Comparison of ENCODE assay signal across 11 mouse cellular contexts in the genomic region with DNA sequence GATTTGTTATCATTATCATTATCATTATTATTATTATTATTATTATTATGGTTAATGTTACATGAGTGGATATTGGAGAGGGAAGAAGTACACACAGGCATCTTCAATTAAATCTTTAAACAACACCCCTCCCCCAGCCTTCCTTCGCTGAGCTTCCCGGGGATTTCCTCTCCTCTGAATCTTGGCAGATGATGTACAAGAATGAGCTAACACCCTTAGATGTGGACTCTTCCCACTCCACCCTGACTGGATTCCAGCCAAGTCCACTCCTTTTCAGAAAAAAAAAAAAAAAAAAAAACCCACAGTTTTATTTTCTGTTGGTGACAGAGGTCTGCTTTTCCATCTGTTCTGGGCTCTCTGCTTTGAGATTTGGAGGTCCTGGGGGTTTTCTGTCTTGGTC. TPM values are rescaled to one million over a fixed set of nuclear protein-coding genes. Genes with fewer than 3 reads are reported as not detected.
DNase-seq lines count a peak whose midpoint lies in the region; ATAC-seq and TF ChIP-seq lines count a peak whose summit lies in the region.
"Had no signal": no experiment of that assay in that cellular context is flagged by ENCODE, and none has a peak within 500 bp of the region (broad histone marks: within the 10 kb centered on the region; RNA-seq: fewer than 3 reads in every experiment).

No protein-coding gene starts in this region.

- H3K9ac ChIP-seq in hindbrain, embryonic 16.5 days (ENCODE audit: low read depth, low read length), result no peak overlapping the region
- no peak overlapping the region for H3K9ac ChIP-seq in hindbrain, embryonic 14.5 days
- no peak overlapping the region for H3K9ac ChIP-seq in intestine, embryonic 16.5 days (ENCODE audit: low read depth, low read length)
- no peak overlapping the region for H3K9ac ChIP-seq in lung, postnatal 0 days (replicated peaks; ENCODE audit: low read depth)

- no peaks in the 10 kb centered on the region for H3K9me3 ChIP-seq in hindbrain, embryonic 16.5 days (ENCODE audit: control insufficient read depth, low read length)
- H3K9me3 ChIP-seq in hindbrain, embryonic 14.5 days (ENCODE audit: control insufficient read depth, low read length), result no peaks in the 10 kb centered on the region
- no peaks in the 10 kb centered on the region for H3K9me3 ChIP-seq in intestine, embryonic 16.5 days (ENCODE audit: control insufficient read depth, low read length)
- no peaks in the 10 kb centered on the region for H3K9me3 ChIP-seq in lung, postnatal 0 days (ENCODE audit: low read length)
- H3K9me3 ChIP-seq: G1E; megakaryocyte, embryonic 14.5 days had no signal

- no peaks in the 10 kb centered on the region for H3K27me3 ChIP-seq in hindbrain, embryonic 16.5 days (replicated peaks; ENCODE audit: control insufficient read depth, insufficient read depth, low read length)
- H3K27me3 ChIP-seq in hindbrain, embryonic 14.5 days (ENCODE audit: control insufficient read depth, insufficient read depth, low read length), result no peaks in the 10 kb centered on the region
- H3K27me3 ChIP-seq in intestine, embryonic 16.5 days (replicated peaks; ENCODE audit: control insufficient read depth, insufficient read depth, low read length), result no peaks in the 10 kb centered on the region
- no peaks in the 10 kb centered on the region for H3K27me3 ChIP-seq in lung, postnatal 0 days (replicated peaks; ENCODE audit: insufficient read depth, low read length)
- H3K27me3 ChIP-seq: megakaryocyte, embryonic 14.5 days had no signal

- TF ChIP-seq EP300 in lung, postnatal 0 days (IDR thresholded peaks at IDR 0.05), result peak; percentile 71; the same call in 1 of the 2 replicates

- no peak overlapping the region for H3K4me2 ChIP-seq in hindbrain, embryonic 16.5 days (ENCODE audit: low read length)
- no peak overlapping the region for H3K4me2 ChIP-seq in hindbrain, embryonic 14.5 days (replicated peaks)
- H3K4me2 ChIP-seq in intestine, embryonic 16.5 days (ENCODE audit: low read depth, low read length), result no peak overlapping the region
- H3K4me2 ChIP-seq in lung, postnatal 0 days (replicated peaks; ENCODE audit: low read depth, low read length), result no peak overlapping the region

- no peak for DNase-seq in hindbrain, embryonic 14.5 days (ENCODE audit: low spot score)
- peak; percentile 55 for DNase-seq in gastrocnemius, adult 2 months
- DNase-seq in lung, postnatal 0 days (ENCODE audit: low spot score), result peak; percentile 89
- DNase-seq in left cerebral cortex, adult 2 months (ENCODE audit: extremely low spot score in 1 of 2, low spot score in 2 of 2), result no peak
- no peak for DNase-seq in ovary, postnatal 10 days (ENCODE audit: low spot score)
- DNase-seq in frontal cortex, postnatal 10 days (ENCODE audit: low spot score in 2 of 2), result no peak
- DNase-seq: thymus, postnatal 36 days had no signal

- H3K4me3 ChIP-seq in hindbrain, embryonic 16.5 days (ENCODE audit: low read length), result no peak overlapping the region
- H3K4me3 ChIP-seq in hindbrain, embryonic 14.5 days (replicated peaks; ENCODE audit: low read length), result no peak overlapping the region
- no peak overlapping the region for H3K4me3 ChIP-seq in gastrocnemius, adult 2 months
- no peak overlapping the region for H3K4me3 ChIP-seq in intestine, embryonic 16.5 days (ENCODE audit: low read length)
- H3K4me3 ChIP-seq in lung, postnatal 0 days (ENCODE audit: low read depth, low read length), result no peak overlapping the region
- H3K4me3 ChIP-seq in left cerebral cortex, adult 2 months, result no peak overlapping the region
- H3K4me3 ChIP-seq: megakaryocyte, embryonic 14.5 days had no signal

- intact Hi-C loops in gastrocnemius, adult 2 months (cut with DNase I), result loop anchor here (2.0 kb wide), 1 partner anchor 175 kb away; no protein-coding TSS in a partner anchor
- intact Hi-C loops in left cerebral cortex, adult 2 months (cut with DNase I), result no loop called here

- H3K27ac ChIP-seq in hindbrain, embryonic 16.5 days (ENCODE audit: low read depth, low read length), result no peak overlapping the region
- H3K27ac ChIP-seq in hindbrain, embryonic 14.5 days, result no peak overlapping the region
- peak overlapping the region; percentile 62 for H3K27ac ChIP-seq in gastrocnemius, adult 2 months
- H3K27ac ChIP-seq in intestine, embryonic 16.5 days (ENCODE audit: low read length), result no peak overlapping the region
- no peak overlapping the region for H3K27ac ChIP-seq in lung, postnatal 0 days (ENCODE audit: low read length)
- no peak overlapping the region for H3K27ac ChIP-seq in left cerebral cortex, adult 2 months

- ATAC-seq in hindbrain, embryonic 16.5 days, result peak; percentile 42; the same call in 1 of the 2 replicates
- no peak for ATAC-seq in hindbrain, embryonic 14.5 days (ENCODE audit: low FRiP score)
- peak; percentile 71 for ATAC-seq in intestine, embryonic 16.5 days
- ATAC-seq in lung, postnatal 0 days, result peak; percentile 92

- no peak for TF ChIP-seq CTCF in gastrocnemius, adult 2 months (IDR thresholded peaks at IDR 0.05)
- no peak for TF ChIP-seq CTCF in lung, postnatal 0 days (IDR thresholded peaks at IDR 0.05)
- TF ChIP-seq CTCF in left cerebral cortex, adult 2 months (IDR thresholded peaks at IDR 0.05), result no peak

- 47% methylated on average over 2 of the region's 2 CpGs for WGBS in hindbrain, embryonic 16.5 days
- WGBS in hindbrain, embryonic 14.5 days, result 61% methylated on average over 2 of the region's 2 CpGs
- 39% methylated on average over 2 of the region's 2 CpGs for WGBS in intestine, embryonic 16.5 days
- 16% methylated on average over 2 of the region's 2 CpGs for WGBS in lung, postnatal 0 days

- H3K4me1 ChIP-seq in hindbrain, embryonic 16.5 days (ENCODE audit: control insufficient read depth, insufficient read depth, low read depth, low read length), result no peaks in the 10 kb centered on the region
- no peaks in the 10 kb centered on the region for H3K4me1 ChIP-seq in hindbrain, embryonic 14.5 days (replicated peaks; ENCODE audit: control insufficient read depth, insufficient read depth, low read length)
- H3K4me1 ChIP-seq in intestine, embryonic 16.5 days (ENCODE audit: control insufficient read depth, insufficient read depth, low read length), result no peaks in the 10 kb centered on the region
- peaks cover 4% of the 10 kb centered on the region; the same call in 1 of the 2 replicates for H3K4me1 ChIP-seq in lung, postnatal 0 days (ENCODE audit: insufficient read depth, low read depth, low read length)
- H3K4me1 ChIP-seq: megakaryocyte, embryonic 14.5 days had no signal

- H3K36me3 ChIP-seq in hindbrain, embryonic 16.5 days (ENCODE audit: control insufficient read depth, insufficient read depth, low read length), result no peaks in the 10 kb centered on the region
- H3K36me3 ChIP-seq in hindbrain, embryonic 14.5 days (replicated peaks; ENCODE audit: control insufficient read depth, insufficient read depth), result no peaks in the 10 kb centered on the region
- no peaks in the 10 kb centered on the region for H3K36me3 ChIP-seq in intestine, embryonic 16.5 days (ENCODE audit: control insufficient read depth, insufficient read depth, low read length)
- no peaks in the 10 kb centered on the region for H3K36me3 ChIP-seq in lung, postnatal 0 days (ENCODE audit: insufficient read depth, low read length)
- H3K36me3 ChIP-seq: G1E had no signal

RNA-seq across cellular contexts. Expression of gene Abi3bp, which starts 23.8 kb away (rescaled TPM):
- polyA plus RNA-seq in hindbrain, embryonic 16.5 days (2015; fragmentation: Nextera tagmentation; extraction: Ambion mirVana), result 0.63 and 1.2 TPM in 2 replicates
- polyA plus RNA-seq in hindbrain, embryonic 14.5 days (2014; fragmentation: Nextera tagmentation; extraction: Ambion mirVana), result 0.47 and 0.55 TPM in 2 replicates
- 10 to 100 TPM in 1 of 2 experiments, 1 to 10 TPM in 1; 9.9 to 23.1 TPM for total RNA-seq in gastrocnemius, adult 2 months (2021)
- 10.0 and 10.2 TPM in 2 replicates for polyA plus RNA-seq in intestine, embryonic 16.5 days (2015; fragmentation: Nextera tagmentation; extraction: Ambion mirVana)
- 8.4 and 11.4 TPM in 2 replicates for polyA plus RNA-seq in lung, postnatal 0 days (2015; fragmentation: Nextera tagmentation; extraction: Ambion mirVana)
- total RNA-seq in left cerebral cortex, adult 2 months (2021), result 10 to 100 TPM; 10.3 to 20.0 TPM
- polyA plus RNA-seq: G1E had no signal

Comparison
In these comparisons a context has a peak if more than half of its experiments do, and no peak if none do; other contexts are left out.
1. DNase-seq: peak in gastrocnemius, adult 2 months (single experiment) and lung, postnatal 0 days (single experiment); none in hindbrain, embryonic 14.5 days (single experiment), left cerebral cortex, adult 2 months (0 of 2), ovary, postnatal 10 days (single experiment) and frontal cortex, postnatal 10 days (0 of 2).